Mouse (Mus musculus) urinary bladder, postnatal 36 days (tissue): ENCODE results near the gene Elf4.

Source experiments
- DNase-seq, 2 experiments: peaks; one replicate each; pipeline ENCODE4 v3.0.0; 2022; ENCODE audit warnings: low spot score in 2 of 2, mixed read lengths in 1 of 2

The Elf4 gene

DNA sequence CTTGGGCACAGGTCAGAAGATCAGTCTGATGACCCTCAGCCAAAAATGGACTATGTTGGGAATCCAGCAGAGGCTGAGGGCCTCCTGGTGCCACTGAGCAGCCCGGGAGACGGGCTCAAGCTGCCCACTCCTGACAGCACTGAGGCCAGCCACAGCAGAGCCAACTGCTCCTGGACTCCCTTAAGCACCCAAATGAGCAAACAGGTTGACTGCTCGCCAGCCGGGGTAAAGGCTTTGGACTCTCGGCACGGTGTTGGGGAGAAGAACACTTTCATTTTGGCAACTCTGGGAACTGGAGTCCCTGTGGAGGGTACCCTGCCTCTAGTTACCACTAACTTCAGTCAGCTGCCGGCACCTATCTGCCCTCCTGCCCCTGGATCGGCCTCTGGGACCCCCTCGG lies 95.1 kb downstream of the Elf4 start:
- no peak for DNase-seq

GRCm38 (mm10) chrX:48365836-48366577 lies 96.9 kb downstream of the Elf4 start:
- no peak for DNase-seq
